Mouse (Mus musculus) liver, embryonic 14.5 days (tissue): Measurements from ENCODE around the gene Axdnd1. TPM values are rescaled to one million over a fixed set of nuclear protein-coding genes. Genes with fewer than 3 reads are reported as not detected.

ENCODE experiments used
- ATAC-seq: fragments of 200-750 bp; cut with Nextera tagmentation; 2 replicates; pipeline ENCODE4 v1.8.0; 2017; ENCODE audit warnings: moderate number of reproducible peaks, mild to moderate bottlenecking, moderate library complexity; ENCODE audit not compliant: insufficient read depth
- DNase-seq, 3 experiments: peaks; one replicate each; pipeline ENCODE4 v3.0.0-alpha.2; 2012 to 2013; ENCODE audit warnings: low read depth in 3 of 3, low spot score in 3 of 3
- H3K27ac ChIP-seq: fragments of 300-500 bp; sonication (generic); 2 replicates; pipeline ENCODE4 v1.5.1; 2014; ENCODE audit warnings: moderate library complexity, mild to moderate bottlenecking, control low read depth, inconsistent platforms
- H3K27me3 ChIP-seq: fragments of 300-500 bp; sonication (generic); 2 replicates; pipeline ENCODE4 v1.6.1; 2014; ENCODE audit warnings: mild to moderate bottlenecking, low read length, moderate library complexity; ENCODE audit not compliant: control insufficient read depth, insufficient read depth
- H3K36me3 ChIP-seq: fragments of 300-500 bp; sonication (generic); replicated peaks from 2 replicates; pipeline ENCODE4 v1.6.1; 2014; ENCODE audit warnings: low read depth; ENCODE audit not compliant: control insufficient read depth, insufficient read depth
- H3K4me1 ChIP-seq, 2 experiments: fragments of 200-500 bp in 1 of 2; fragments of 300-500 bp in 1 of 2; sonication (generic) in 1 of 2; replicated peaks; 2 replicates each; pipeline ENCODE4 v1.6.1; 2012 to 2014; ENCODE audit warnings: antibody characterized with exemption in 1 of 2, inconsistent platforms in 1 of 2, low read length in 1 of 2; ENCODE audit not compliant: control insufficient read depth in 2 of 2, insufficient read depth in 2 of 2
- H3K4me2 ChIP-seq: fragments of 300-500 bp; sonication (generic); 2 replicates; pipeline ENCODE4 v1.6.1; 2014; ENCODE audit warnings: low read depth, mild to moderate bottlenecking, control low read depth, moderate library complexity
- H3K4me3 ChIP-seq, 2 experiments: fragments of 200-500 bp in 1 of 2; fragments of 300-500 bp in 1 of 2; sonication (generic) in 1 of 2; 2 replicates each; pipeline ENCODE4 v1.5.1; 2012 to 2014; ENCODE audit warnings: low read depth in 2 of 2, low read length in 2 of 2, mild to moderate bottlenecking in 2 of 2, control low read depth in 1 of 2, inconsistent platforms in 1 of 2, moderate library complexity in 1 of 2; ENCODE audit not compliant: insufficient read depth in 1 of 2
- H3K9ac ChIP-seq: fragments of 300-500 bp; sonication (generic); replicated peaks from 2 replicates; pipeline ENCODE4 v1.6.1; 2014; ENCODE audit warnings: mild to moderate bottlenecking, control low read depth, moderate library complexity
- H3K9me3 ChIP-seq: fragments of 300-500 bp; sonication (generic); 2 replicates; pipeline ENCODE4 v1.6.1; 2016; ENCODE audit warnings: low read length, mixed read lengths; ENCODE audit not compliant: control insufficient read depth
- CTCF ChIP-seq: IDR thresholded peaks from 2 replicates; pipeline ENCODE4 v1.5.1; 2016; ENCODE audit warnings: antibody characterized with exemption, low read depth, control low read depth
- EP300 ChIP-seq: IDR thresholded peaks from 2 replicates; pipeline ENCODE4 v1.6.1; 2016; ENCODE audit warnings: antibody characterized with exemption, low read depth
- WGBS: fragments of 180-500 bp; shearing (Covaris S2); extraction: QIAGEN DNeasy Blood & Tissue Kit; methylation state at CpG from one replicate; pipeline ENCODE4 v1.1.7; 2014; ENCODE audit not compliant: insufficient replicate concordance; 5-methylcytosine and 5-hydroxymethylcytosine counted together
- polyA plus RNA-seq, 2 experiments: library from polyadenylated mRNA; depleted of rRNA in 1 of 2; stranded (reverse) in 1 of 2; unstranded in 1 of 2; fragments of >200 nt; fragmentation: Nextera tagmentation in 1 of 2; extraction: Ambion mirVana in 1 of 2; gene quantifications; 2 replicates each; pipeline versions ENCODE4 v1.2.1 to v1.2.3; 2012 to 2014

Gene Axdnd1
- polyA plus RNA-seq, 2 experiments = 0.06 to 0.09 TPM

DNA sequence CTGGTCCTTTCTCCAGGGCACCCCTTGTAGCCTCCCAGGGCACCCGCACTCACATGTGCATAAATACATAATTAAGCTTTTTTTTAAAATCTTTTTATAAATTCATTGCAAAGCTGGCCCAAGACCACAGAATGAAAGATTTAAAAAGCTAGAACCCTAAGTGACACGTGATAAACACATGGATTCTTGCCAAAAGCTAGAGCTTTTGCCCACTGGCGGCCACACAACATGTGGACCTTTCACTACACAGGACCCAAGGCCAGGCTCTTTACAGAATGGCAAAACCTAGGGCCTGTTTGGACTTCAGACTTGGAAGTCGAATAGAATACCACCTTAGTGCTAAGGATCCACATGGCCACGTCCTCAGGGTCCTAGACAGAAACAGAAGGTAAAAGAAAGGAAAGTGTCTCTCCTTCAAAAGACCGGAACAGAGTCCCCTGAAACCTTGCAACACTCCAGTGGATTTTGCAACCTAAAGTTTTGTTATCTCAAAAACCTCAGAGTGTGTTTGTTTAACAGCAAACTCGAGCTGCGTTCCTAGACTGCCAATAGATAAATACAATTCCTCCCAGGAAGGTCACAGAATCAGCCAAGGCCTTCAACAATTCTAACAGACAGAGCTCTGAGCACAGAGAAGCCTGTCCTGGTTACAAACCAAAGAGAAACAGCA lies 37.6 kb upstream of the Axdnd1 start:
- H3K4me3 ChIP-seq = no peak overlapping the region
- H3K36me3 ChIP-seq = 0 out of 2 replicates have a peak, but pooled peaks cover 2% of the 10 kb centered on the region
- no peak for TF ChIP-seq EP300
- no peak for TF ChIP-seq CTCF
- no peaks in the 10 kb centered on the region for H3K9me3 ChIP-seq
- H3K9ac ChIP-seq = no peak overlapping the region
- peaks cover 0 to 27% of the 10 kb centered on the region in 2 experiments for H3K4me1 ChIP-seq
- DNase-seq (peak in 1 of 3 experiments; percentile 28), ATAC-seq (peak; percentile 11; the same call in 1 of the 2 replicates)
- 34% methylated on average over 8 of the region's 8 CpGs for WGBS
- H3K4me2 ChIP-seq = no peak overlapping the region
- no peak overlapping the region; the same call in 1 of the 2 replicates for H3K27ac ChIP-seq
- H3K27me3 ChIP-seq = no peaks in the 10 kb centered on the region

DNA sequence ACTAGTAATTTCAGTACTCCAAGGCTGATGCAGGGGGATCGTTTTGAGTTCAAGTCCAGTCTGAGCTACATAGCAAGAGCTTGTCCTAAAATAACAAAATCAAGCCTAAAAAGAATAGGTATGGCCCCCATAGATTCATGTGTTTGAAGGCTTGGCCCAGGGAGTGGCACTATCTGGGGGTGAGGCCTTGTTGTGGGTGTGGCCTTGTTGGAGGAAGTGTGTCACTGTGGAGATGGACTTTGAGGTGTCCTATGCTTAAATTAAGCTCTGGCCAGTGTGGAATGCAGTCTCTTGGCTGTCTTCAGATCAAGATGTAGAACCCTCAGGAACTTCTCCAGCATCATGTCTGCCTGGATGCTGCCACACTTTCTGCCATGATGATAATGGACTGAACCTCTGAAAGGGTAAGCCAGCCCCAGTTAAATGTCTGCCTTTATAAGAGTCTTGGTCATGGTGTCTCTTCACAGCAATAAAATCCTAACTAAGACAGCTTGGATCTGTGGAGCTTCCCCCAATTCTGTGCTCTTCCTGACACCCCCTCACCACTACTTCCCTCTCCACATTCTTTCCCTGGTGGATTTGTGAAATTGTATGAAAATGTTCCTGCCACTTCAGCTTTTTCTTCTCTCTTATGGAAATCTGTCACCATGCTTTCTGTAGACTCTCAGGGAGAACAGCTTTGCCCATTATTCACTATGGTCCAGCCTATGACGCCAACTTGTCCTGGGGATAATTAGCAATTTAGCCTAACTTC lies 34.2 kb upstream of the Axdnd1 start:
- Histone ChIP-seq H3K27me3 (no peaks in the 10 kb centered on the region), H3K9ac (no peak overlapping the region), H3K4me1 (peaks cover 0 to 16% of the 10 kb centered on the region in 2 experiments), H3K9me3 (no peaks in the 10 kb centered on the region), H3K4me3 (no peak overlapping the region), H3K4me2 (no peak overlapping the region), H3K36me3 (0 out of 2 replicates have a peak, but pooled peaks cover 2% of the 10 kb centered on the region), H3K27ac (no peak overlapping the region)
- WGBS = 69% methylated on average over 2 of the region's 2 CpGs
- TF ChIP-seq CTCF (no peak), EP300 (no peak)
- DNase-seq (no peak), ATAC-seq (no peak)

DNA sequence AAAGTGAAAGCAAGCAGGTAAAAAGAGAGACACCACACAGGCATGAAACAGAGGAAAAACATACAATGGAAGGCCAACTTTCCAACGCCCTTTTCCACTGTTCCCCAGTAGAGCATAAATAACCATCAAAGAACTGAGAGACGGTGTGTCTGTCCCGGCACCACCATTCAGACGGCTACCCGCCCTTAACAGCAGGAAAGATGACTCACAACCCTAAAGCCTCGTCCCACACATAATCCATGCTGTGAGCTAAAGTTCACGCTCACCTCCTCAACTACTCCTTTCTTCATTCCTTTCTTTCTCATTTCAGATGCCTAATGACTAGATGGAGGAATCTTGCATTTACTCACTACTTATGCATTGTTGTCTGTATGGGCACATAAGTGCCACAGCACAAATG lies 33.4 kb upstream of the Axdnd1 start:
- ATAC-seq = no peak
- Histone ChIP-seq H3K9me3 (no peaks in the 10 kb centered on the region), H3K4me3 (no peak overlapping the region), H3K27me3 (no peaks in the 10 kb centered on the region), H3K4me2 (no peak overlapping the region), H3K9ac (no peak overlapping the region), H3K36me3 (0 out of 2 replicates have a peak, but pooled peaks cover 2% of the 10 kb centered on the region), H3K4me1 (peaks cover 0 to 12% of the 10 kb centered on the region in 2 experiments), H3K27ac (no peak overlapping the region)
- DNase-seq = no peak
- WGBS = 53% methylated on average over 7 of the region's 7 CpGs
- TF ChIP-seq EP300 (no peak), CTCF (no peak)

DNA sequence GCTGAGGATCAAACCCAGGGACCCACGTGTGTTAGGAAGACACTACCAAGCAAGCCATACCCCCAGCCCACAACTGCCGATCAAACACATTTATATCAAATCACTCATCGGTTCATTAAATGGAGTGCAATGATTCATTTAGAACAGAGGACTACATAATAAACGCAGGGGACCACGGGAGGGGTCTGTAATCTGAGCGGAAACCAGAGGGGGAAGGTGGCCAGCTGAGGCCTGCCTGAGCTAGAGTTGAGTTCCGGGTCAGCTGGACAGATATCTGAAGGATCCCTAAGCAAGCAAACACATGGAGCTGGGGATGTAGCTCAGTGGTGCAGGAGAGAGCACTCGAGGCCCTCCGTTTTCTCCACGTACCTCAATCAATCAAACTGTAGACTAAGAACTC lies 32.9 kb upstream of the Axdnd1 start:
- no peak overlapping the region for H3K9ac ChIP-seq
- no peaks in the 10 kb centered on the region for H3K9me3 ChIP-seq
- TF ChIP-seq CTCF (no peak), EP300 (no peak)
- no peak overlapping the region for H3K27ac ChIP-seq
- no peak for DNase-seq
- 66% methylated on average over 10 of the region's 10 CpGs for WGBS
- H3K27me3 ChIP-seq = no peaks in the 10 kb centered on the region
- peaks cover 0 to 11% of the 10 kb centered on the region in 2 experiments for H3K4me1 ChIP-seq
- no peak overlapping the region for H3K4me2 ChIP-seq
- ATAC-seq = no peak
- H3K4me3 ChIP-seq = no peak overlapping the region
- H3K36me3 ChIP-seq = 0 out of 2 replicates have a peak, but pooled peaks cover 2% of the 10 kb centered on the region

DNA sequence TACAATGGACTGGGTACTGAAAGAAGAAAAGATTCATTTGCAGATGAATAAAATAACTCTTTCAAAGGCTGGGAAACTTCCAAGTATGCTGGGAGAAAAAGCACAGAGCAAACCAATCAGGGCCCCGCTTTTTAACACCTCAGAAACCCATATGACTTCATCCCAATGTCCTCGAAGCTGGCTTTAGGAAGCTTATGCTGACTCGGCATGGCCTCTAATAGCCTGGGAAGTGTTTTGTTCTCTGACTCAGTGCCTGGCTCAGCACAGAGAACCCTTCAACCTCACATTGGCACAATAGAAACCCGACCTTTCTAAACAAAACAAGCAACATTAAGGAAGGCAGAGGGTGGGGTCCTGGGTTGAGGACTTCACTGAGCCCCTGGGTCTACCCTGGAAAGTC lies 29.5 kb upstream of the Axdnd1 start:
- H3K9ac ChIP-seq = no peak overlapping the region
- H3K4me3 ChIP-seq = no peak overlapping the region
- no peak overlapping the region for H3K4me2 ChIP-seq
- H3K4me1 ChIP-seq = peaks cover 0 to 5% of the 10 kb centered on the region in 2 experiments
- H3K9me3 ChIP-seq = no peaks in the 10 kb centered on the region
- DNase-seq (no peak), ATAC-seq (no peak)
- WGBS = 41% methylated on average over 4 of the region's 4 CpGs
- H3K27ac ChIP-seq = no peak overlapping the region
- H3K36me3 ChIP-seq = no peaks in the 10 kb centered on the region
- no peaks in the 10 kb centered on the region for H3K27me3 ChIP-seq
- TF ChIP-seq EP300 (no peak), CTCF (no peak)
